Mouse (Mus musculus) right cerebral cortex, adult 18-20 months (tissue): Measurements from ENCODE around the gene B4gat1.
"Not testable (repeated sequence)": the region's sequence is repeated elsewhere in the genome, so short reads cannot be mapped to it uniquely, and the experiment has no call there.

ENCODE experiments used
- DNase-seq: peaks from one replicate; pipeline ENCODE4 v3.0.0; 2022; ENCODE audit warnings: mixed read lengths

The B4gat1 gene

DNA sequence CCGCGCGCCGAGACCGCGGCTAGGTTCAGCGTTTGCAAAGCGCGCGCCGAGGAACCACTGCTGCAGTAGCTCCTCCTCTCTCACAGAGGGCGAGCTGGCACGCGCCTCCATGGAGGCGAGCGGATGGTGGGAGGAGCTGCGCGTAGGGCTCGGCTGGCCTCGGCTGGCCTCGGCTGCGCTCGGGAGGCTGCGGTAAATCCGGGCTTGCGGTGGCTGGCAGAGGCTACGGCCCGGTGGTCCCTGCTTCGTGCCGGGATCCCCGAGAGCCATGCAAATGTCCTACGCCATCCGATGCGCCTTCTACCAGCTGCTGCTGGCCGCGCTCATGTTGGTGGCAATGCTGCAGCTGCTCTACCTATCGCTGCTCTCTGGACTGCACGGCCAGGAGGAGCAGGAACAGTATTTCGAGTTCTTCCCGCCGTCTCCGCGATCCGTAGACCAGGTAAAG lies at the start of gene B4gat1, which contains the start of gene AC124502.3:
TSS of gene B4gat1 (plus strand) at position 118 of the 448 bp plus-strand sequence.
TSS of gene AC124502.3 (plus strand) at position 183 of the 448 bp plus-strand sequence.
- DNase-seq, result peak; percentile 94

GRCm38 (mm10) chr19:4989013-4989412 lies 49.6 kb upstream of the B4gat1 start:
- no peak for DNase-seq

DNA sequence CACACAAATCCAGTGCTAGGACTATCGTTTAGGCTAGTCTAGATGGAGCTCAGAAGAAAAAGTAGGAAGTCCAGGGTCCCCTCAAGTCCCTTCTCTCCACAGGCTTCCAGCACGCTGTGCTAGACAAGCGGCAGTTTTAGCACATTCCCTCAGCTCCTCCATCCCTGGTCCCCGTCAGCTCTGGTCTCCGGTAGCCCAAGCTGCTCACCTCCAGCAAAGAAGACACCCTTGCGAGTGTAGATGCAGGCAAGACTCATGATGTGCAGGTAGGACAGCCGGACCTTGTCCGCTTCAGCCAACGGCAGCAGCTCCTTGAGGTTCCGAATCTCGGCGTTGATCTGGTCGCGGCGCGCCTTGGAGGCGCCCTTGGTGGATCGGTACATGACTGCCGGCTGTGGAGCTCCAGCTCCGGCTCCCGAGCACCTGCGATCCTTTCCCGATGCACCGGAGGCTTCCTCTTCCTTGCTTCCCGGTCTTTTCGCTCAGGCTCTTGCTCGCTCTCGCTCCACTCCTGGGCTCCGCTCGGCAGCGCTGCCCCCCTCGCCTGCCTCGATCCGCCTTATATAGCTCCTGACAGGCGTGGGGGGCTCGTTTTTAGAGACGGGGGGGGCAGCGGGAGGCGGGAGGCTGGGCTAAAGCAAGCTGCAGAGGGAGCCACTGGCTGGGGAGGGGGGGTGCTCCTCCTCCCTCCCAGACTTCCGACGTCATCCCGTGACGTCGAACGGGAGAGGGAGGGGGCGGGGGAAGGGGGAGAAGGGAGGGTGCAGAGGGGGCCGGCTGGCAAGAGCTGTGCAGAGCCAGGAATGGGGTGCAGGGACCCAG lies 49.0 kb upstream of the B4gat1 start:
- DNase-seq, result peak; percentile 87

GRCm38 (mm10) chr19:4990256-4990625 lies 48.4 kb upstream of the B4gat1 start, which contains the start of gene Npas4:
Gene Npas4 (minus strand): TSS chr19:4990316.
- DNase-seq, result no peak

- DNase-seq, result peak; percentile 62
Measured at GRCm38 (mm10) chr19:4990716-4991115, 47.9 kb upstream of the B4gat1 start.

- no peak for DNase-seq
Measured at GRCm38 (mm10) chr19:4992371-4992770, 46.3 kb upstream of the B4gat1 start.

- DNase-seq, result peak; percentile 94
Measured at GRCm38 (mm10) chr19:4992904-4993303, 45.7 kb upstream of the B4gat1 start.

DNA sequence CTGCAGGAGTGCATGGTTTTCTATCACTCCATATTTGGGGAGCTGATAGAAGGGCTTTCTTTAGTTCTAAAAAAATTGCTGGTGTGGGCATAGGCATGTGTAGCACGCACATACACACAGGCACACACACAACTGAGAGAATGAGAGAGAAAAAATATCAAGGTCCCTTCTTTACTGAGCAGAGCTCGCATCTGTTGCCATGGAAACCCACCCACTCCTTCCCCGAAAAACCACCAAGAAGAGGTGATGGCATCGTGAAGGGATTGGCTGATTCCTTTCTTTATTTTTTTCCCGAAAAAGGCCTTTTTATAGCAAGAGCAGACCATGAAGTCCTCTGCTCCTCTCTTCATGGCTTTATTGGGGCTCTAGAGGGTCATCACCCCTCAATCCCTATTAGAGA lies 44.6 kb upstream of the B4gat1 start:
- peak; percentile 93 for DNase-seq

- DNase-seq, result peak; percentile 87
Measured at GRCm38 (mm10) chr19:4999445-5000140, 39.0 kb upstream of the B4gat1 start.

- peak; percentile 98 for DNase-seq
Measured at GRCm38 (mm10) chr19:5001666-5002406, 36.8 kb upstream of the B4gat1 start.

GRCm38 (mm10) chr19:5003644-5004043 lies 35.0 kb upstream of the B4gat1 start:
- DNase-seq, result not testable (repeated sequence)

GRCm38 (mm10) chr19:5004925-5005324 lies 33.7 kb upstream of the B4gat1 start:
- DNase-seq, result no peak

- DNase-seq, result no peak
Measured at GRCm38 (mm10) chr19:5013138-5013537, 25.5 kb upstream of the B4gat1 start.

DNA sequence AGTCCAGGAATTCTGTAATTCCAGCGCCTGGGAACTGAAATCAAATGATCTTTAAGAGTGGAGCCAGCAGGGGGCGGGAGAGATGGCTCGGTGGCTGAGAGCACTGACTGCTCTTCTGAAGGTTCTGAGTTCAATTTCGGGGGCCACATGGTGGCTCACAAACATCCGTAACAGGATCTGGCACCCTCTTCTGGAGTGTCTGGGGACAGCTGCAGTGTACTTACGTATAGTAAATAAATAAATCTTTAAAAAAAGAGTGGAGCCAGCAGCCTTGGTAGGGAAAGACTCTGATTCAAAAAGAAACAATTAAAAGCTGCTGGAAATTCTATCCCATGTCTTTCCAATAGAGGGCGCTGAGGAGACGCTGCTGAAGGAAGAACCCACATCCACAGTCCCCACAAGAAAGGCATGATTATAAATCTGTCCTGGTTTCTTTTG lies 23.6 kb upstream of the B4gat1 start:
- DNase-seq, result no peak

GRCm38 (mm10) chr19:5016221-5016742 lies 22.3 kb upstream of the B4gat1 start:
- DNase-seq, result no peak

DNA sequence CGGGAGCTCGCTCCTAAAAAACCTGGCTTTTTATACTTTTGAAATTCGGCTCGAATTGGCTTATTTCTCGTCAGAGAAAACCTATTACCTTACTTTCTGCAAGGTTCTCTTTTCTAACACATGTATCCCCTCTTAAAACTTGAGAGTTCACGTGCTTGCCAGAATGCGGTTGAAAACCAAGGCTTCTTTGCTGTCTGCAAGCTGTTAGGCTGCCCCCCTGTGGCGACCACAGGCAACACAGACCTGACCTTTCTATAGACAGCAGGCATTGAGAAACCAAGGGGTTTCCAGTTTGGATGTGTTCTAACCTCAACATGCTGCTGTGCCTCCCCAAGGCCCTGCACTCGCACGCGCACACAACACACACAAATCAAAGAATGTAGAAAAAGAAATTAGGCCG lies 21.8 kb upstream of the B4gat1 start:
- peak; percentile 49 for DNase-seq

DNA sequence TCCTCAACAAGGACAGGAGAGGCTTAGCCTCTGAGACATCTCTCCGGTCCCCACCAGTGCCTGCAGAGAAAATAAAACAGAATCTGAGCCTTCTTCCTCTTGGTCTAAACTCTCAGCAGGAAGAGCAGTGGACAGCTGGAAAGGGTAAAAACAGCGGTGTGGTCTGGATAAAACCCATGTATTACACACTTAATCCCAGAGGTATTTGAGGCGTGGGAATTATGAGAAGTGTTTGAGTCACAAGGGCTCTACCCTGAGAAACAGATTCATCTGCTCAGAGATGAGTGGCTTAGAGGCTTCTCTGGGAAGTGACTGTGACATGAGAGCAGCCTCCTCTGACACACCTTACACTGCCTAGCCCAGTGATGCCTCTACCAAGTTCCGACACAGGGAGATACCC lies 21.0 kb upstream of the B4gat1 start:
- no peak for DNase-seq

DNA sequence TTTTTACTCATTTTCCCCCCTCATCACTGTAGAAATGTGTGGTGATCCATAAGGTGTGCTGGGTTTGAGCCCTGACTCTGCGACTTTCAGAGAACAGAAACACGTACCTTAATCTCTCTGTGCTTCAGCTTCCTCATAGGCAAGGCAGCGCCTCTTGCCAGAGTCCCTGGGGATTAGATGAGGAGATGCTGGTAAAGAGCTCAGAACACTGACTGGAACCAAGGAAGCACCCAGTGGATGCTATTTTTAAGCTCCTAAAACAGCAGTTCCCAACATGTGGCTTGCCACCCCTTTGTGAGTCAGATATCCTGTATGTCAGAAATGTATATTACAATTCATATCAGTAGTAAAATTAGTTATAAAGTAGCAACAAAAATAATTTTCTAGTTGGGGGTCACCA lies 20.4 kb upstream of the B4gat1 start:
- no peak for DNase-seq

- no peak for DNase-seq
Measured at GRCm38 (mm10) chr19:5021416-5021815, 17.2 kb upstream of the B4gat1 start.

DNA sequence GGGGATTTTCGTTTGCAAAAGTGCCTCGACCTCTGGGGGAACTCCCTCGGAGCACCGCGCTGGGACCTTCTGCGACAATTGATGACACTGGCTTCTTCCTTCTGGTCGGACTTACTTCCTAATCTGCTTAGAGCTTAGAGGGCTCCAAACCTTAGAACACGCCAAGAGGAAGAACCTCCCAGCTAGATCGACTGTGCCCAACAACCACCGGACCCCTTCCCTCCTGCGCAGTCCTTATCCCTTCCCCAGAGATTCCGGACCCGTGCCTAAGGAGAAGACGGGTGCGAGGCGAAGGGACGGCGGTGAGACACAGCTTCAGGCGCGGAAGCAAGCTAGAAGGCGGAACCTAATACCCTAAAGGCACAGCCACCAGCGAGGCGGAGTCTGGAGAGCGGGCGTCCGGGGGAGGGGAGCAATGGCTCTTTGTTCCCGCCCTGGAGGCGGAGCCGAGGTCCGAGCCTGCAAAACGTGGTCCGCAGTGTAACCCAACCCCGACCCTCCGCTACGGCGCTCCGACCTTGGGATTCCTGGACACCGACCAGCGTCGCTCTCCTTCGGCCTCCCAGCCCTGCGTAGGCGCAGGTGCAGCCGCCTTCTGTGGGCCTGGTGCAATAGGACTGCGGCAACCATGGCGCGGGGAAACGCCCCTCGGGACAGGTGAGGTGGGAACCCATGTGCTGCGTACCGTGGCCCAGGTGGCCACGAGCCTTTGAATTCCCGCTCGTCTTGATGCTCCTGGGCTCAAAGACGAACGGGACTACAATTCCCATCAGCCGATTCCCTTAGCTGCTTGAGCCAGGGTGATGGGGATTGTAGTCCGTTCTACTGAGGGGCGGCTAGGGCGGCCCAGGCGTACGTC lies 14.8 kb upstream of the B4gat1 start, which contains the start of gene Slc29a2:
TSS of gene Slc29a2 (plus strand) at position 240 of the 859 bp plus-strand sequence.
- peak; percentile 92 for DNase-seq

DNA sequence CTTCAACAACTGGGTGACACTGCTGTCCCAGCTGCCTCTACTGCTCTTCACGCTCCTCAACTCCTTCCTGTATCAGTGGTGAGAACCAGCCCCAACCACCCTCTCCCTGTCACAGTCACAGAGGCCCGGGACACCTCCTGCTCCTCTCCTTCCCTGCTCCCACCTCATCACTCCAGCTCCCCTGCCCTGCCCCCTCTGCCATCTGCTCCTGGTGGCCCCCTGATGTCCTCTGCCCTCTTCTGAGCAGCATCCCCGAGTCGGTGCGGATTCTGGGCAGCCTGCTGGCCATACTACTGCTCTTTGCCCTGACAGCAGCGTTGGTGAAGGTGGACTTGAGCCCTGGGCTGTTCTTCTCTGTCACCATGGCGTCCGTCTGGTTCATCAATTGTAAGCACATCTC lies 12.5 kb upstream of the B4gat1 start:
- DNase-seq, result no peak

GRCm38 (mm10) chr19:5032686-5033085 lies 5.9 kb upstream of the B4gat1 start:
- DNase-seq, result no peak
